Mouse (Mus musculus) induced T-regulatory cell, adult 2 months (primary cell): ENCODE measurements at regions not wholly inside any gene's neighbourhood (a gene's known extent, or its start where the extent isn't known, plus 50 kb on each side); places are given as distances from the start of the nearest gene placed in this dataset.

Source experiments
- DNase-seq: peaks from one replicate; pipeline ENCODE4 v3.0.0-alpha.2; 2012; ENCODE audit warnings: low read depth

DNA sequence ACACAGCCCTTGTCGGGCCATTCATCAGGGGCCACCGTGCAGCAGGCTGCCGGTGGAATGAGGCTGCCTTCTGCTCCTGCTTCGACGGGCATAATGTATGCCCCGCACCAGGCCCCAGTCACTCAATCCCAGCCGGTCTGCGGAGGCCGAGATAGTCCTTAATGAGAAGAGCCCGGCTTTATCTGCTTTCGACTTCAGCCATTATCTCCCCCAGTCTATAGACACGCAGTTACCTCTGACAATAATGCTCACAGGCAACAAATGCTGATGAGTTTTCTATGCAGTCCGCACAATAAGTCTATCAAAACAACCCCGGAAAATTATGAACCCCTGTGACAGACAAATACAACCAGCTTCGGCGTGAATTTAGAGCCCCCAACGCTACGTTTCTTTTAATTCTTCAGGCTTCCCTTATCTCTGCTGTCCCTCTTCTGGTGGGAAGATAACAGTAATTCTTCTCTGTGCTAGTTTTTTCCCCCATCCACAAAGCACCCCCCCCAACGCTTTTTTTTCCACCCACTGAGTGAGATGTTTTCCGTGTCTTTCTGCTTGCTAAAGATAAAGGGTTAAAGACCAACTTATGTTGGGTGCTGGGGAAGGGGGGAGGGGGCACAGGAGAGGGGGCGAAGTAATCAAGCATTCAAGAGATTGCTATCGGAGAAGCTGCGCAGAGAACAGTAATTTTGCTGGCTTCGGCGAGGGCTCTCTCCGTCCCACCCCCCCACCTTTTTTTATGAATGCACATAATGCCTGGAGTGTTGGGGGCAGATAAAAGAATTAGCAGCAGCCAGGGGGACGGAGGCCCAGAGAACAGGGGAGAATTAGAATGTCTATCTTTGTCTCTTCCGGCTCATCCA is 117.8 kb downstream of the Mrm1 start:
- DNase-seq, result no peak

GRCm38 (mm10) chr11:84697521-84697920 is 121.8 kb downstream of the Mrm1 start:
- no peak for DNase-seq

DNA sequence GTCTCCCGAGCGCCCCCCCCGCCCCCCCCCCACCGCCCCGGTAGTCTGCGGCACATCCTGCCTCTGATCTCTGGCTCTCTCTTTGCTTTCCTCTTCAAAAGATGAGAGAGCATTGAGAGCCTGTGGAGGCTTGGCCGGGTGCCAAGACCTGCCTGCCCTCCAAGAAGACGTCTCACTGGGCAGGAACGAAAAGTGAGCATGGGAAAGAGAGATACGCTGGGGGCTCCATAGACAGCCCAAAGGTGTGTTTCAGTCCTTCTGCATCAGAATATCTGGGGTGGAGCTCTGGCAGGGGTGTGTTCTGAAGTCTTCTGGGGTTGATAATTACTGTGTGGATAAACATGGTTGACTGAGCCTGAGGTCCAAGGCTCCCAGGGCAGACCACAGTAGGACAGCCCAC is 126.7 kb downstream of the Mrm1 start:
- peak; percentile 3 for DNase-seq

DNA sequence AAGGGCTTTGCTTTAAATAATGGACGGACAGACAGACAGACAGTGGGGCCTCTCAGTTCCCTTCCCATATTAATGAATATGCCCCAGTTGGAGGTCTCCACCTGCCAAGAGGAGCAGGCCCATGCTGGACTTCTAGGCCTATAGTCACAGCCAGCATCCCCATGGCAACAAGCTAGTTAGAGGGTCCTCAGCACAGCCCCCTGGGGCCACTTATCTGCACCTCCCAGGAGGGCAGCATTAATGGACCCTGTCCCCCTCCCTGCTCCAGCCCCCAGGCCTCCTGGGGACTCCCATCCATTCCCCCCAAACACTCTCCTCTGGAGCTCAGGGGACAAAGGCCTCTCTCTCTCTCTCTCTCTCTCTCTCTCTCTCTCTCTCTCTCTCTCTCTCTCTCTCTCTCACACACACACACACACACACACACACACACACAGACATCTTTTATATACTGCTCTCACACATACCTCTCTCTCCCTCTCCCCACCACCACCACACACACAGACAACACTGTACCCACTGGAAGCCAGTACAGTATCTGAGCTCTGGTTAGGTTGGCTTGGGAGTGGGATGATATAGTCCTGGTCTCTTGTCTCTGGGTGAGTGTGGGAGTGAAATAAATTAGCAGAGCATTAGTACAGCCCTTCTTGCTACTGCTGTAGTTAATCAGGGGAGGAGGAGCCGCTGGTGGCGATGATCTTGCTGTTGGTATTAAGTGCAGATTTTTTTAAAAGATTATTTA is 127.7 kb downstream of the Mrm1 start:
- no peak for DNase-seq

GRCm38 (mm10) chr11:84686473-84686872 is 132.8 kb downstream of the Mrm1 start:
- DNase-seq, result no peak

DNA sequence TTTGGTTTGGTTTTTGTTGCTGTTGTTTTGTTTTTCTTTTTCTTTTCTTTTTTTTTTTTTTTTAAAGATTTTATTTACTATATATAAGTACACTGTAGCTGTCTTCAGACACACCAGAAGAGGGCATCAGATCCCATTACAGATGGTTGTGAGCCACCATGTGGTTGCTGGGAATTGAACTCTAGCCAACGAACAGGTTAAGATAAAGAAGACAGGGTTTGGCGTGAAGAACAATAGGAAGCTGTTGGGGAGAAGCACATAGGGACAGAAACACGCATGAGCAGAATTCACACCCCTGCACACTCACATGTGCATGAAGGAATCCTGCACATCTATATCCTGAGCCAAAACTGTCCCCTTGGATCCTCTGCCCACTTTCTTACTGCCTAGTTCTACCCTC is 135.0 kb downstream of the Mrm1 start:
- DNase-seq, result no peak

GRCm38 (mm10) chr11:84682931-84683330 is 136.4 kb downstream of the Mrm1 start:
- no peak for DNase-seq

GRCm38 (mm10) chr11:84676377-84677078 is 142.8 kb downstream of the Mrm1 start:
- no peak for DNase-seq

DNA sequence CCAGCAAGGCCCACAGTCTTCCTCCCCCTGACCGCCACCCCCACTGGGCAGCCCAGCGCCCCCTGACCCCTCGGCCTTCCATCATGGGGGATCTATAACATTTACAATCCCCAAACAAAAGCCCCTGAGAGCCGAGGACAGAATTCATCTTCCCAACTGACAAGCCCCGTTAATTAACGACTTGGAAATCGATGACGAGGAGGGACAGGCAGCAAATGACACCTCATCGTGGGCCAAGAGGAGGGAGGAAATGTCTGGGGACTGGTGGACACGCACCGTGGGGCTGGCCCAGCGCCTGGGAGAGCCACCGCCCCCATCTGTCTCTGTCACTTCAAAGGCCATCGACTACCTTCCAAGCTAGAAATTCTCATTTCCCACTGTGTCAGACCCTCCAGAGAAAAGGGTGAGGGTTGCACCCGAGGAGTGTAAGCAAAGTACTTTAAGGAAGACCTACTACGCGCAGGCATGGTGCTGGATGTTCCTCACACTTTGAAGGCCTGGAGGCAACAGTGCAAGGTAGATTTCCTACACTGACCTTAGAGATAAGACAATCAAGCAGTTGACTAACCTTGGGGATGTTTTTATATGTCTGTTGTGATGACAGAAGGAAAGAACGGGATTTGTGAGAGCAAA is 146.4 kb downstream of the Mrm1 start:
- DNase-seq, result no peak

DNA sequence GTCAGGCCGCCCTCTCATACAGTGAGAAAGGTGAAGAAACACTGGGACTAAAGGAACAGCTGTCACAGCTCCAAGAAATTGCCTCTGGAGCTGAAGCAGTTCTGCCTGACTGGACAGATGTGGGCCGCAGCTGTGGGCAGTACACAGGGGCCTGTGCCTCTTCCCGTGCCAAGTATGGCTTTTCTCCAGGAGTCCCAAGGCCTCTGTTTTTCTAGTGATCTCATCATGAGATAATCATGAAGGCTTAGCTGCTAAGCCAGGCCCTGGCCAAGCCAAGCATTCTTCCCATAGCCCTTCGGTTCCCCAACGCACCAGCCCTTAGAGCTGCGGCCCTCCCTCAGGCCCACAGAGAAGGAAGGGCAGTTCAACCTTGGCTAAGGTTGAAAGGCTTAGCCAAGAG is 146.2 kb upstream of the Lhx1 start:
- no peak for DNase-seq

- no peak for DNase-seq
Observed at GRCm38 (mm10) chr11:84667711-84668110, 142.4 kb upstream of the Lhx1 start.

GRCm38 (mm10) chr11:84664258-84664657 is 138.9 kb upstream of the Lhx1 start:
- DNase-seq, result no peak

DNA sequence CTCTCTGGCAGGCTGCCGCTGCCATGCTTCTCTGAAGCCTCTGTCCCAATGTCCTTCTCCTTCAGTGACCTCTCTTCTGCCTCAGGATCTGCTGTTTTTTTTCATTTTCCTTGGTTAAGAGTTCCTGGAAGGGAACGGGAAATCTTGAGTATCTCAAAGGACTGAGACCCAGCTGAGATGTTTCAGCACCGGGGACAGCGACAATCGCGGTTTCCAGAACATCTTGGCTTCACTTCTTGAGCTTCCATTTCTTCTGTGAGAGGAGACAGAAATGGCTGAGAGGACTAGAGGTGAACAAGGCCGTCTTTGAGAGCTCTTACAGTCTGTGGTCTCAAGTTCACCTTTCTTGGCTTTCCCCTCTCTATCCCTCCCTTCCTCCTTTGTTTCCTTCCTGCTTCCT is 136.6 kb upstream of the Lhx1 start:
- DNase-seq, result peak; percentile 42

DNA sequence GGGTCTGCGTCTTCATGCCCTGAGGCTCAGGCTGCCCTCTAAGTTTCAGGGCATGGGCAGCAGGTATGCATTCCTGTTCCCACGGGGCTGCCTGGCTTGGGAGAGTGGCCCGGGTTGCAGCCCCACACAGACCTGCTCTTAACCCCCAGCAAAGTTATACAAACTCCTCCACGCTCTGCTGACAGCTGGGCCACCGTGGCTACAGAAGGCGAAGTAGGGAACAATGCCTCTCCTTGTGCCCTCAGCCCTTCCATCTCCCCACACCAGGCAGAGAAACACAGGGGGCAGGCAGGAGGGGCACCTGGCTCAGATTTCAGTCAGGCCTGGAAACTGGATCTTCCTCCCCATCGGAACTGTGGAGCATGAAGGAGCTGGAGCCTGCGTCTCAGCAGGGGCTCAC is 135.5 kb upstream of the Lhx1 start:
- no peak for DNase-seq

- DNase-seq, result no peak
Observed at GRCm38 (mm10) chr11:84659370-84659937, 134.1 kb upstream of the Lhx1 start.

- DNase-seq, result no peak
Observed at GRCm38 (mm10) chr11:84653481-84653880, 128.1 kb upstream of the Lhx1 start.

DNA sequence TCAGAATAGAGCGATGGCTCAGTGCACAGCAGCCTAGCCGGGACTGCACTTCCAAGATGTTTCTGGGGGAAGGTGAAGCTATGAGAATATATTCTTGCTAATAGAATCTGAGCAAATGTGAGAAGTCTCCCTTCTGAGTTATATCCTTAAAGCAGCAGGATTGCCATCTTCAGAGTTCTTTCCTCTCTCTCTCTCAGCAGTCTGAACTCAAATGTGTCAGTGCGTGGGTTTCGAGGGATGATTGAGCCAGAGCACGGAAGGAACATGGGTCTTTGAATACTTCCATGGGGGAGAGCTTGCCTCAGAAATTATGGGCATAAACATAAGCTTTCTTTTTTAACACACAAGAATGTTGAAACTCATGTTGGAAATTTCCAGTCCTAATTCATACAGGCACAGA is 123.6 kb upstream of the Lhx1 start:
- no peak for DNase-seq

GRCm38 (mm10) chr11:84647104-84647503 is 121.8 kb upstream of the Lhx1 start:
- DNase-seq, result peak; percentile 3

- no peak for DNase-seq
Observed at GRCm38 (mm10) chr11:84643107-84643372, 117.7 kb upstream of the Lhx1 start.

DNA sequence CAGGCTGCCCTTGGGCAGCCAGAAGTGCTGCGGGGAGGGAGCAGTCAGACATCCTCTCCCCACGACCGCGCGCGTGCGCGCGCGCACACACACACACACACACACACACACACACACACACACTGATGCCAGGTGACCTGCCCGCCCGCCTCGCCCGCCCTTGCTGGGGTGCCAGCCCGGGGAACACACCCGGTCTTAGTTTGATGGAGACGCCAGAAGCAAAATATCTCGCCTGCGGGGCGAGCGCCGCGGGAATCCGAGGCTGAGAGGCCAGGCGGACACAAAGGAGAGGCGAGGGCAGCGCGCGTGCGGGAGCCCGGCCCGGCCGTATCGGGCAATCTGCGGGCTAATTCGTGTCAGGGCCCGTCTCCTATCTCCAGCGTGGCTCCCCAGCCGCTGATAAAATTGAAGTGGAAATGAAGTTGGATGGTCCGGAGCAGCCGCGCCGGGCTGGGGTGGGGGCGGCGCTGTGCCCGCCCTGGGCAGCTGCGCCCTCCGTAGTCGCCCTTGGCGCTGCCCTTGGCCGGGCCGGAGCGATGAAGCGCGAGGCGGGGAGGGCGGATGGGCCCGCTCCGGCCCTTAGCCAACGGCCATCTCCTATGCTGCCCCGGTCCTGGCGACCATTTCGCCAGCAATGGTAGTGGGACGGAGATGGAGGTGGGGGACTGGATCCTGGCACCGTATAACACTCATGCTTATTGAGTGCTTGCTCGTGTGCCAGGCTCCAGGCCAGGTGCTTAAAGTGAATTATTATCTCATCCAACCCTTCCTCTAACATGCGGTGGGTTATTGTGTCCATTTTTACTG is 117.2 kb upstream of the Lhx1 start:
- no peak for DNase-seq

GRCm38 (mm10) chr11:84641601-84642000 is 116.3 kb upstream of the Lhx1 start:
- DNase-seq, result no peak
